Mouse (Mus musculus) brain, embryonic 14.5 days (tissue): ENCODE data around the gene Fam47c.

ENCODE experiments used
- CTCF ChIP-seq: fragments of 200-500 bp; IDR thresholded peaks from 2 replicates; pipeline ENCODE4 v1.5.1; 2012; ENCODE audit warnings: inconsistent platforms, mild to moderate bottlenecking, moderate library complexity, borderline replicate concordance; ENCODE audit not compliant: insufficient read depth, insufficient read length; ENCODE audit errors: extremely low read depth
- POLR2A ChIP-seq: fragments of 200-500 bp; IDR thresholded peaks from 2 replicates; pipeline ENCODE4 v1.6.1; 2012; ENCODE audit warnings: mild to moderate bottlenecking, inconsistent platforms, borderline replicate concordance; ENCODE audit not compliant: poor library complexity, insufficient read depth, insufficient read length, severe bottlenecking; ENCODE audit errors: extremely low read depth

- TF ChIP-seq CTCF: no peak
- TF ChIP-seq POLR2A: no peak
Measured at GRCm38 (mm10) chrX:78769408-78769807, 31.8 kb downstream of the Fam47c start.
